14 mouse cellular contexts compared by ENCODE assay signal in the genomic region with DNA sequence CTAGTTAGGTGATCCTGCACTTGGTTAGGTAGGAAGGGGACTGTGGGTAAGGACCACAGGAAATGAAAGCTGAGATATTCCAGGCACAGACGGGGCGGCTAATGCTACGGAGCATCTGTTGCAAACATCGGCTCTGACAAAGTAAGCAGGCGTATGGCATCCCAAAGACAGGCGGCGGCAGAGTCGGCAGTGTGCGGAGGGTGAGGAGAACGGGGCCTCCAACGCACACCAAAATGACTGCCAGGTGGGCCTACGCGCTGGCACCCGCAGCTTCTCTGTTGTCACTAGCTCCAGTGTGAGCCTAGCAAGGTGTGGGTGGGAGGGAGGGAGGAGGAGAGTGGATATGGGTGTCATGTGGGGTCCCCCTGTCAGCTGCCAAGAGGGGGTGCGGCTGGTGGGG. TPM values are rescaled to one million over a fixed set of nuclear protein-coding genes. Genes with fewer than 3 reads are reported as not detected.
DNase-seq lines count a peak whose midpoint lies in the region; TF ChIP-seq lines count a peak whose summit lies in the region.
"Had no signal": no experiment of that assay in that cellular context is flagged by ENCODE, and none has a peak within 500 bp of the region (broad histone marks: within the 10 kb centered on the region; RNA-seq: fewer than 3 reads in every experiment).

No protein-coding gene starts in this region.

- no peak for TF ChIP-seq CTCF in gastrocnemius, adult 2 months (IDR thresholded peaks at IDR 0.05)

- intact Hi-C loops in gastrocnemius, adult 2 months (cut with DNase I), result no loop called here

- peak overlapping the region; percentile 21; the same call in 1 of the 2 replicates for H3K27ac ChIP-seq in gastrocnemius, adult 2 months
- H3K27ac ChIP-seq: neural tube, embryonic 15.5 days had no signal

- no peak overlapping the region for H3K4me3 ChIP-seq in gastrocnemius, adult 2 months
- H3K4me3 ChIP-seq: neural tube, embryonic 15.5 days had no signal

- DNase-seq in gastrocnemius, adult 2 months, result no peak
- no peak for DNase-seq in gastrocnemius, postnatal 10 days
- DNase-seq in frontal cortex, postnatal 14 days (ENCODE audit: low spot score in 2 of 2), result peak; percentile 58 to 61
- DNase-seq in left cerebral cortex, adult 18-20 months (ENCODE audit: low spot score in 2 of 2), result peak; percentile 79 to 86
- peak; percentile 76 for DNase-seq in right cerebral cortex, postnatal 14 days
- DNase-seq in kidney, adult 11 months, result no peak
- DNase-seq in embryo, embryonic 10 days (ENCODE audit: low spot score), result no peak
- no peak for DNase-seq in thymus, postnatal 4 days
- DNase-seq: kidney, adult 2 months; thymus, adult 2 months had no signal

RNA-seq across cellular contexts. Expression of a gene that starts 18.9 kb away (rescaled TPM):
- not detected for total RNA-seq in gastrocnemius, adult 2 months (2021)
- total RNA-seq in gastrocnemius, postnatal 10 days (2021), result not detected
- total RNA-seq in left cerebral cortex, adult 18-20 months (2021), result not detected
- total RNA-seq: adrenal gland, adult 2 months; gastrocnemius, postnatal 4 days; hematopoietic stem cell, adult 5-6 weeks had no signal

RNA-seq across cellular contexts. Expression of a gene that starts 30.0 kb away (rescaled TPM):
- 10 to 100 TPM; 39.3 to 45.5 TPM for total RNA-seq in gastrocnemius, adult 2 months (2021)
- 10 to 100 TPM; 52.7 to 52.8 TPM for total RNA-seq in gastrocnemius, postnatal 10 days (2021)
- total RNA-seq in left cerebral cortex, adult 18-20 months (2021), result 10 to 100 TPM; 79.6 to 86.0 TPM

RNA-seq across cellular contexts. Expression of a gene that starts 30.1 kb away (rescaled TPM):
- 1 to 10 TPM; 1.0 to 1.1 TPM for total RNA-seq in gastrocnemius, adult 2 months (2021)
- 1 to 10 TPM; 4.5 to 7.4 TPM for total RNA-seq in gastrocnemius, postnatal 10 days (2021)
- total RNA-seq in left cerebral cortex, adult 18-20 months (2021), result 1 to 10 TPM; 8.1 to 8.3 TPM

RNA-seq across cellular contexts. Expression of a gene that starts 57.5 kb away (rescaled TPM):
- 10 to 100 TPM; 18.8 to 23.4 TPM for total RNA-seq in gastrocnemius, adult 2 months (2021)
- 10 to 100 TPM; 19.0 to 20.1 TPM for total RNA-seq in gastrocnemius, postnatal 10 days (2021)
- 10 to 100 TPM; 34.3 to 46.0 TPM for total RNA-seq in left cerebral cortex, adult 18-20 months (2021)

Comparison
In these comparisons a context has a peak if more than half of its experiments do, and no peak if none do; other contexts are left out.
1. DNase-seq: peak in frontal cortex, postnatal 14 days (2 of 2), left cerebral cortex, adult 18-20 months (2 of 2) and right cerebral cortex, postnatal 14 days (single experiment); none in gastrocnemius, adult 2 months (single experiment), gastrocnemius, postnatal 10 days (single experiment), kidney, adult 11 months (single experiment), embryo, embryonic 10 days (single experiment) and thymus, postnatal 4 days (single experiment).